Mouse (Mus musculus): ENCODE measurements around the gene Wasf2. TPM values are rescaled to one million over a fixed set of nuclear protein-coding genes. Genes with fewer than 3 reads are reported as not detected.

Gene Wasf2
- total and polyA plus RNA-seq, 3 experiments, result 14.9 to 59.5 (median 21.7) TPM

DNA sequence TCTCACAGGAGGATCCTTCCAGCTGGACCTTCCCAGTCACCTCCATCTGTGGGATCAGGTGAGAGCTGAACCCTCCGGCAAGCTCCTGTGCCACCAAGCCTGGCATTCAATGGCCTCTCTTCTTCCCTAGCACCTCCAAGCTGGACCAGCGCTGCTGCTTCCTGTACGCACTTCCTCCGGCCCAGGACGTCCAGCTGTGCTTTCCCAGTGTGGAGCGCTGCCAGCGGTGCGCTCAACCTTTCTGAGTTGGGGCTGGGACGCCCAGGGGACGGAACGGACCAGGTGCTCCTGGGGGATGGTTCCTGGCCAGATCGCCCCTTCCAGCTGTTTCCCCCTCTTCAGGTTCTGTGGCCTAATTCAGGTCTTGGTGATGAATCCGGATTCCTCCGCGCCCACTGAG lies 116.8 kb downstream of the Wasf2 start:
- no peak for TF ChIP-seq RCOR1 (conservative IDR thresholded peaks at IDR 0.05; ENCODE audit: low read depth, low read length)
- dilution Hi-C loops (cut with MboI; ENCODE audit: extremely low pct_ligation_motif_present, extremely low pct_unique_long_range_greater_than_20kb, low sequenced_read_pairs) (no loop called here), in situ Hi-C loops (cut with MboI; ENCODE audit: low pct_ligation_motif_present, low pct_unique_long_range_greater_than_20kb, low sequenced_read_pairs) (no loop called here)

DNA sequence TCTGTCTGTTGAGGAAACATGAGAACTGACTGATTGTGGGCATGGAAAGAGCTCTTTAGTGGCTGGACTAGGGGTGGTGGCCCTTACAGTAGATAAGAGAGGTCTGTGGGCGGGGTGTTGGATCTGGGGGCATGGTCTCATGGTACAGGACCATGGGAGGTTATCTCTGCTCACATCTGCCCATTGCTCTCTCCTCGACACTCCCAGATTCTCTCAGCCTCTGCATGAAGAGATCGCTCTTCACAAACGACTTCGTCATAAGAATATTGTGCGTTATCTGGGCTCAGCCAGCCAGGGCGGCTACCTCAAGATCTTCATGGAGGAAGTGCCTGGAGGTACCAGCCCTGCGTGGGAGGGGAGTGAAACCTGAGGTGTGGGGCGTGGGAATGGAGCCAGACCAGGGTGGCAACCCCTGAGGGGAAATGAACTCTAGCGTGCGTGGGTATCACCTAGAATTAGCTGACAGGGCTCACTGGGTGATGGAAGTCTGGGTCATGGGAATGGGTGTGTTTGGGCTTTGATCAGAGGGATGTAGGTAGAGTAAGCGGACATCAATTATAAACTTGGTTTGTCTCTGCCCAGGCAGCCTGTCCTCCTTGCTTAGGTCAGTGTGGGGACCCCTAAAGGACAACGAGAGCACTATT lies 117.6 kb downstream of the Wasf2 start:
- Histone ChIP-seq H3K9me3 (replicated peaks; ENCODE audit: low read length) (no peaks in the 10 kb centered on the region), H3K4me3 (replicated peaks in 1 of 3; ENCODE audit: low read depth in 2 of 3, low read length in 2 of 3, poor library complexity in 1 of 3) (no peak overlapping the region), H3K36me3 (replicated peaks in 1 of 2; ENCODE audit: control insufficient read depth in 1 of 2, insufficient read depth in 1 of 2, low read length in 1 of 2) (peaks cover 0 to 3% of the 10 kb centered on the region in 2 experiments), H3K9ac (ENCODE audit: insufficient read depth, low read depth) (no peak overlapping the region), H3K27me3 (replicated peaks) (peaks cover 50% of the 10 kb centered on the region), H3K79me2 (replicated peaks; ENCODE audit: control insufficient read depth, extremely low read depth, insufficient read depth, poor library complexity, severe bottlenecking) (no peaks in the 10 kb centered on the region), H3K4me2 (ENCODE audit: insufficient read depth, low read depth, poor library complexity, severe bottlenecking) (no peak overlapping the region), H3K4me1 (ENCODE audit: control insufficient read depth in 1 of 2, insufficient read depth in 2 of 2) (peaks cover 0 to 10% of the 10 kb centered on the region in 2 experiments; a peak in 2 of 4 replicates), H3K27ac (ENCODE audit: insufficient read depth, low read depth) (no peak overlapping the region)
- TF ChIP-seq ZKSCAN1 (IDR thresholded peaks at IDR 0.05; ENCODE audit: borderline replicate concordance, low read depth, low read length) (no peak), MAFK (IDR thresholded peaks at IDR 0.05; ENCODE audit: insufficient replicate concordance, low read length) (no peak), ELF1 (IDR thresholded peaks at IDR 0.05; ENCODE audit: low read depth, low read length) (no peak), NRF1 (IDR thresholded peaks at IDR 0.05; ENCODE audit: low read depth, low read length) (no peak), USF2 (conservative IDR thresholded peaks at IDR 0.05; ENCODE audit: low read depth, low read length) (no peak), ZC3H11A (IDR thresholded peaks at IDR 0.05; ENCODE audit: low read depth, low read length) (no peak), TCF12 (IDR thresholded peaks at IDR 0.05; ENCODE audit: low read depth, low read length) (no peak), MEF2A (IDR thresholded peaks at IDR 0.05; ENCODE audit: borderline replicate concordance, low read depth, low read length) (no peak), EP300 (IDR thresholded peaks at IDR 0.05; ENCODE audit: low read length) (no peak), RCOR1 (conservative IDR thresholded peaks at IDR 0.05; ENCODE audit: low read depth, low read length) (no peak), MAZ (IDR thresholded peaks at IDR 0.05; ENCODE audit: low read depth, low read length) (no peak), GABPA (IDR thresholded peaks at IDR 0.05; ENCODE audit: insufficient replicate concordance, low read depth, low read length) (no peak), UBTF (IDR thresholded peaks at IDR 0.05; ENCODE audit: low read depth, low read length) (no peak), IRF4 (IDR thresholded peaks at IDR 0.05; ENCODE audit: low read depth, low read length) (no peak), MXI1 (IDR thresholded peaks at IDR 0.05; ENCODE audit: low read depth, low read length) (no peak), POLR2AphosphoS2 (IDR thresholded peaks at IDR 0.05; ENCODE audit: low read depth, low read length) (no peak), HCFC1 (IDR thresholded peaks at IDR 0.05; ENCODE audit: low read depth, low read length) (no peak), JUN (IDR thresholded peaks at IDR 0.05; ENCODE audit: insufficient read depth, low read depth, low read length) (no peak)
- no peak for DNase-seq (ENCODE audit: extremely low read depth)
- in situ Hi-C loops (cut with MboI; ENCODE audit: low pct_ligation_motif_present, low pct_unique_long_range_greater_than_20kb, low sequenced_read_pairs) (no loop called here), dilution Hi-C loops (cut with MboI; ENCODE audit: extremely low pct_ligation_motif_present, extremely low pct_unique_long_range_greater_than_20kb, low sequenced_read_pairs) (no loop called here)

More for the DNA sequence above, 116.8 kb downstream of the Wasf2 start:
- Histone ChIP-seq H3K79me2 (replicated peaks; ENCODE audit: control insufficient read depth, extremely low read depth, insufficient read depth, poor library complexity, severe bottlenecking) (no peaks in the 10 kb centered on the region), H3K4me2 (ENCODE audit: insufficient read depth, low read depth, poor library complexity, severe bottlenecking) (no peak overlapping the region), H3K36me3 (replicated peaks in 1 of 2; ENCODE audit: control insufficient read depth in 1 of 2, insufficient read depth in 1 of 2, low read length in 1 of 2) (no peaks in the 10 kb centered on the region), H3K9me3 (replicated peaks; ENCODE audit: low read length) (no peaks in the 10 kb centered on the region), H3K27ac (ENCODE audit: insufficient read depth, low read depth) (no peak overlapping the region), H3K27me3 (replicated peaks) (peaks cover 59% of the 10 kb centered on the region), H3K9ac (ENCODE audit: insufficient read depth, low read depth) (no peak overlapping the region), H3K4me1 (ENCODE audit: control insufficient read depth in 1 of 2, insufficient read depth in 2 of 2) (peaks cover 0 to 4% of the 10 kb centered on the region in 2 experiments; a peak in 1 of 4 replicates), H3K4me3 (replicated peaks in 1 of 3; ENCODE audit: low read depth in 2 of 3, low read length in 2 of 3, poor library complexity in 1 of 3) (no peak overlapping the region)
- DNase-seq (ENCODE audit: extremely low read depth), result no peak

Other genes starting within 250 kb of the Wasf2 start
- gene Stx12, start 246.0 kb upstream of the Wasf2 start, total RNA-seq (2012; rRNA removed), result 12.4 and 14.5 TPM in 2 replicates
- gene Stx12, start 246.0 kb upstream of the Wasf2 start, total RNA-seq (2014; rRNA removed), result 16.8 and 17.3 TPM in 2 replicates
- gene Stx12, start 246.0 kb upstream of the Wasf2 start, polyA plus RNA-seq (2012; ENCODE audit: insufficient read length, low read depth), result 15.7 and 16.3 TPM in 2 replicates
- 10.0 and 10.8 TPM in 2 replicates for gene Fam76a, start 207.9 kb upstream of the Wasf2 start, total RNA-seq (2012; rRNA removed)
- gene Fam76a, start 207.9 kb upstream of the Wasf2 start, total RNA-seq (2014; rRNA removed), result 11.5 and 11.9 TPM in 2 replicates
- 8.3 and 10.3 TPM in 2 replicates for gene Fam76a, start 207.9 kb upstream of the Wasf2 start, polyA plus RNA-seq (2012; ENCODE audit: insufficient read length, low read depth)
- 0.04 TPM in 2 replicates for gene Fgr, start 156.4 kb upstream of the Wasf2 start, total RNA-seq (2012; rRNA removed)
- gene Fgr, start 156.4 kb upstream of the Wasf2 start, total RNA-seq (2014; rRNA removed), result 0.13 and 0.23 TPM in 2 replicates
- gene Fgr, start 156.4 kb upstream of the Wasf2 start, polyA plus RNA-seq (2012; ENCODE audit: insufficient read length, low read depth), result 0.24 and 0.70 TPM in 2 replicates
- 7.8 and 8.4 TPM in 2 replicates for gene Ahdc1, start 119.2 kb upstream of the Wasf2 start, total RNA-seq (2012; rRNA removed)
- gene Ahdc1, start 119.2 kb upstream of the Wasf2 start, total RNA-seq (2014; rRNA removed), result 1.0 and 1.6 TPM in 2 replicates
- 16.1 and 19.9 TPM in 2 replicates for gene Ahdc1, start 119.2 kb upstream of the Wasf2 start, polyA plus RNA-seq (2012; ENCODE audit: insufficient read length, low read depth)
- not detected in 2 replicates for gene Cd164l2, start 81.6 kb downstream of the Wasf2 start, total RNA-seq (2012; rRNA removed)
- not detected in 2 replicates for gene Cd164l2, start 81.6 kb downstream of the Wasf2 start, total RNA-seq (2014; rRNA removed)
- gene Cd164l2, start 81.6 kb downstream of the Wasf2 start, polyA plus RNA-seq (2012; ENCODE audit: insufficient read length, low read depth), result not detected in 2 replicates
- 0.13 and 0.17 TPM in 2 replicates for gene Gpr3, start 82.0 kb downstream of the Wasf2 start, total RNA-seq (2012; rRNA removed)
- not detected in 2 replicates for gene Gpr3, start 82.0 kb downstream of the Wasf2 start, total RNA-seq (2014; rRNA removed)
- 0.11 TPM in 1 of 2 replicates, not detected in the other for gene Gpr3, start 82.0 kb downstream of the Wasf2 start, polyA plus RNA-seq (2012; ENCODE audit: insufficient read length, low read depth)
- 0.21 TPM in 1 of 2 replicates, not detected in the other for gene Map3k6, start 110.3 kb downstream of the Wasf2 start, total RNA-seq (2012; rRNA removed)
- gene Map3k6, start 110.3 kb downstream of the Wasf2 start, total RNA-seq (2014; rRNA removed), result not detected in 2 replicates
- gene Map3k6, start 110.3 kb downstream of the Wasf2 start, polyA plus RNA-seq (2012; ENCODE audit: insufficient read length, low read depth), result not detected in 2 replicates
- 11.9 and 20.0 TPM in 2 replicates for gene Sytl1, start 132.6 kb downstream of the Wasf2 start, total RNA-seq (2012; rRNA removed)
- 8.2 and 8.3 TPM in 2 replicates for gene Sytl1, start 132.6 kb downstream of the Wasf2 start, total RNA-seq (2014; rRNA removed)
- 12.1 and 12.5 TPM in 2 replicates for gene Sytl1, start 132.6 kb downstream of the Wasf2 start, polyA plus RNA-seq (2012; ENCODE audit: insufficient read length, low read depth)
- gene Tmem222, start 147.3 kb downstream of the Wasf2 start, total RNA-seq (2012; rRNA removed), result 64.0 and 64.8 TPM in 2 replicates
- 85.0 and 95.7 TPM in 2 replicates for gene Tmem222, start 147.3 kb downstream of the Wasf2 start, total RNA-seq (2014; rRNA removed)
- 73.2 and 79.5 TPM in 2 replicates for gene Tmem222, start 147.3 kb downstream of the Wasf2 start, polyA plus RNA-seq (2012; ENCODE audit: insufficient read length, low read depth)
- 6.8 and 10.8 TPM in 2 replicates for gene Wdtc1, start 223.0 kb downstream of the Wasf2 start, total RNA-seq (2012; rRNA removed)
- 2.8 and 3.0 TPM in 2 replicates for gene Wdtc1, start 223.0 kb downstream of the Wasf2 start, total RNA-seq (2014; rRNA removed)
- 9.1 and 9.6 TPM in 2 replicates for gene Wdtc1, start 223.0 kb downstream of the Wasf2 start, polyA plus RNA-seq (2012; ENCODE audit: insufficient read length, low read depth)
- 4.2 and 4.7 TPM in 2 replicates for gene Slc9a1, start 239.2 kb downstream of the Wasf2 start, total RNA-seq (2012; rRNA removed)
- gene Slc9a1, start 239.2 kb downstream of the Wasf2 start, total RNA-seq (2014; rRNA removed), result 0.66 and 1.4 TPM in 2 replicates
- 12.0 and 16.7 TPM in 2 replicates for gene Slc9a1, start 239.2 kb downstream of the Wasf2 start, polyA plus RNA-seq (2012; ENCODE audit: insufficient read length, low read depth)

Data from CH12.LX (cell line).